Mouse (Mus musculus) E14TG2a.4 (cell line): ENCODE measurements around the gene Sap30bp.

Experiments used
- CTCF ChIP-seq: conservative IDR thresholded peaks from 2 replicates; pipeline ENCODE4 v1.5.1; 2014; ENCODE audit warnings: low read length
- NANOG ChIP-seq: IDR thresholded peaks from 2 replicates; pipeline ENCODE4 v1.6.1; 2014; ENCODE audit warnings: borderline replicate concordance, low read length, mixed read lengths
- POU5F1 ChIP-seq: IDR thresholded peaks from 2 replicates; pipeline ENCODE4 v1.6.1; 2014; ENCODE audit warnings: low read length, borderline replicate concordance

- TF ChIP-seq CTCF (no peak), POU5F1 (no peak), NANOG (no peak)
Measured at GRCm38 (mm10) chr11:116007095-116007850, 74.2 kb downstream of the Sap30bp start.
